Mouse (Mus musculus): ENCODE measurements around the gene Alpk3. TPM values are rescaled to one million over a fixed set of nuclear protein-coding genes. Genes with fewer than 3 reads are reported as not detected.

Gene Alpk3
- total RNA-seq, 2 experiments from 2014 or later: 101 to 115 TPM

DNA sequence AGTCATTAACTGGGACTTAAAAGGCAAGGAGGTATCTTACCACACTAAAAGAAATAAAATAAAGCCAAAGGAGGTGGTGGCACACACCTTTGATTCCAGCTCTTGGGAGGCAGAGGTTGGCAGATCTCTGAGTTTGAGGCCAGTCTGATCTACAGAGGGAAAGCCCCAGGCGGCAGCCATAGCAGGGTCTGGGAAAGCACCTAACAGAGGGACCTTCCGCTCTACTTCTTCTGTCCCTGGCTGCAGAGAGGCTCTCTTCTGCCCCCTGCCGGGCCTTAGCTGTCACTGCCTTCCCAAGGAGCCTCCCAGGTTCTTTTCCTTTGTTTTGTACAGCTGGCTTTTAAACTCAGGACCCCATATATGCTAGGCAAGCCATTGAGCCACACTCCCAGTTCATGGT is 97.6 kb downstream of the Alpk3 start:
- peak; percentile 35 for DNase-seq (ENCODE audit: low spot score)
- intact Hi-C loops (cut with DNase I): loop anchor here (1.0 to 10.0 kb wide), 5 partner anchors 43 to 423 kb away; partner anchors contain the start of genes Slc28a1 and Zfp592

Other genes starting within 250 kb of the Alpk3 start
- 10 to 100 TPM; 39.8 to 46.7 TPM for gene Iqgap1, start 231.6 kb upstream of the Alpk3 start, total RNA-seq (2021)
- 1 to 10 TPM; 5.4 to 6.1 TPM for gene Zscan2, start 196.7 kb upstream of the Alpk3 start, total RNA-seq (2021)
- gene Wdr73, start 156.3 kb upstream of the Alpk3 start, total RNA-seq (2021): 1 to 10 TPM; 5.7 to 6.0 TPM
- gene Nmb, start 152.5 kb upstream of the Alpk3 start, total RNA-seq (2021): 1 to 10 TPM; 5.8 to 7.7 TPM
- gene Sec11a, start 109.8 kb upstream of the Alpk3 start, total RNA-seq (2021): 10 to 100 TPM; 47.8 to 59.0 TPM
- gene Zfp592, start 63.9 kb upstream of the Alpk3 start, total RNA-seq (2021): 10 to 100 TPM; 13.8 to 15.7 TPM
- gene Slc28a1, start 57.2 kb downstream of the Alpk3 start, total RNA-seq (2021): under 1 TPM; 0.10 to 0.11 TPM
- 10 to 100 TPM in 1 of 2 experiments, 1 to 10 TPM in 1; 9.7 to 10.1 TPM for gene Pde8a, start 156.0 kb downstream of the Alpk3 start, total RNA-seq (2021)

Measured in heart, postnatal 25 days (tissue).